Mouse (Mus musculus) lung, embryonic 15.5 days (tissue): Measurements from ENCODE around the gene Cmbl. TPM values are rescaled to one million over a fixed set of nuclear protein-coding genes. Genes with fewer than 3 reads are reported as not detected.
A peak's percentile ranks its signal among the peaks of the same experiment; 100 is the strongest.
"Not testable (repeated sequence)": the region's sequence is repeated elsewhere in the genome, so short reads cannot be mapped to it uniquely, and the experiment has no call there.

Source experiments
- ATAC-seq: fragments of 200-750 bp; cut with Nextera tagmentation; 2 replicates; pipeline ENCODE4 v1.8.0; 2017; ENCODE audit warnings: moderate number of reproducible peaks, borderline replicate concordance; ENCODE audit not compliant: low FRiP score, low TSS enrichment; ENCODE audit errors: extremely low read depth
- H3K27ac ChIP-seq: fragments of 300-500 bp; sonication (generic); 2 replicates; pipeline ENCODE4 v1.5.1; 2015; ENCODE audit warnings: moderate library complexity, mild to moderate bottlenecking, inconsistent platforms
- H3K27me3 ChIP-seq: fragments of 300-500 bp; sonication (generic); 2 replicates; pipeline ENCODE4 v1.6.1; 2015; ENCODE audit warnings: inconsistent platforms
- H3K36me3 ChIP-seq: fragments of 300-500 bp; sonication (generic); 2 replicates; pipeline ENCODE4 v1.6.1; 2015; ENCODE audit warnings: inconsistent platforms
- H3K4me1 ChIP-seq: fragments of 300-500 bp; sonication (generic); 2 replicates; pipeline ENCODE4 v1.6.1; 2015; ENCODE audit warnings: inconsistent platforms
- H3K4me2 ChIP-seq: fragments of 300-500 bp; sonication (generic); 2 replicates; pipeline ENCODE4 v1.6.1; 2015; ENCODE audit warnings: inconsistent platforms, mild to moderate bottlenecking, moderate library complexity
- H3K4me3 ChIP-seq: fragments of 300-500 bp; sonication (generic); 2 replicates; pipeline ENCODE4 v1.5.1; 2015; ENCODE audit warnings: mild to moderate bottlenecking, inconsistent platforms
- H3K9ac ChIP-seq: fragments of 300-500 bp; sonication (generic); 2 replicates; pipeline ENCODE4 v1.6.1; 2015; ENCODE audit warnings: inconsistent platforms
- H3K9me3 ChIP-seq: fragments of 300-500 bp; sonication (generic); 2 replicates; pipeline ENCODE4 v1.6.1; 2016; ENCODE audit warnings: inconsistent platforms
- WGBS: fragments of 180-500 bp; shearing (Covaris S2); methylation state at CpG from one replicate; pipeline ENCODE4 v1.1.7; 2015; 5-methylcytosine and 5-hydroxymethylcytosine counted together
- polyA plus RNA-seq: library from polyadenylated mRNA; unstranded; fragments of >200 nt; fragmentation: Nextera tagmentation; extraction: Ambion mirVana; gene quantifications from 2 replicates; pipeline ENCODE4 v1.2.1, GENCODE M21; 2015

Cmbl gene
- polyA plus RNA-seq, 1 experiment from 2014 or later: 6.8 TPM

DNA sequence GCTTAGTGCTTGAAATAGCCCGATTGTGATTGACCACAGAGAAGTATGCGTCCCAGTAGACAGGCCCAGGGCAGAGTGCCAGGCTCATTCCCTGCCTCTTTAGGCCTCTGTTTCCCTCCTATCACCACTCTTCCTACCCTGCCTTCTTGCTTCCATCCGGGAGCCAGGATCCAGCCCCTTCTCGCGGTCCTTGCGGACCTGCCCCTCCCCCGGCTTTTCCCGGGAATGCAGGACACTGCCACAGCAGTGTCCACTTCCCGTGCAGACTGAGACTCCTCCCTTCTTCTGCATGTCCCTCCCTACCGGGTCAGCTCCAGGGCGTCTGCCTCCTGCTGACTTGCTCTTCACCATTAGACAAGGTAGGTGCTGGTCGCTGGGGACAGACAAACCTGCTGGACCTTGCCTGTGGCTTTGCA, 3.4 kb downstream of the Cmbl start:
- Histone ChIP-seq H3K36me3 (no peaks in the 10 kb centered on the region), H3K4me3 (peak overlapping the region; percentile 4; the same call in 1 of the 2 replicates), H3K9me3 (no peaks in the 10 kb centered on the region), H3K27me3 (no peaks in the 10 kb centered on the region), H3K4me2 (peak overlapping the region; percentile 43), H3K27ac (peak overlapping the region; percentile 20), H3K4me1 (peaks cover 27% of the 10 kb centered on the region), H3K9ac (no peak overlapping the region)
- 13% methylated on average over 12 of the region's 12 CpGs for WGBS
- ATAC-seq: peak; percentile 85

DNA sequence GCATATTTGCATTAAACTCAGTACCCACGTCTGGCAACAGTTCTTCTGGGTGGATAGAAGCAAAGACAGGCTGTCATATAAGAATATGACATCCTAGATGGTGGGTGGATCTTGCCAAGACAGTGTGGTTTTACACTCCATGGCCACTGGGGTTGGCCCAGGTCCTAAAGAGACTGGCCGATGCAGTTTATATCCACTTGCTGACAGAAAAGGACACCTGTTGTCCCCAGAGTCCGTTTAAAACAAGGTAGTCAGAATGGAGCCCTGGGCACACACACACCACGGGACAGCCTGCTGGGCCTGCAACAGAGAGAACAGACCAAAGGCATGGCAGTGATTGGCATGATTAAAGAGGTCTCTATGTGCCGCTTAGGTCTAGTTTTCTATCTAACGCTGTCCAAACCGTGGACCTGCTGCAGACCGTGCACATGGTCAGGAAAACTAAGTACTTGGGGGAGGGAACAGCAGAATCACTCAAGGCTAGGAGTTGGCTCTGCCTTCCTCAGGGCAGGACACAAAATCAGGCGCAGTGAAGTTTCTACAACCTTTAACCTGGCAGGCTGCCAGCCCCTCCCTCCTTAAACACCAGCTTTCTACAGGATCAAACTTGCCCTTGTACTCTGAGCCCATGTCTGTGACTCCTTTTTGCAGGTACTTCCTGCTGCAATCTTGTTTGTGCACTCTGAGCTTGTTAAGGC, 4.3 kb downstream of the Cmbl start:
- Histone ChIP-seq H3K4me3 (no peak overlapping the region), H3K27ac (no peak overlapping the region), H3K4me1 (peaks cover 21% of the 10 kb centered on the region), H3K9ac (no peak overlapping the region), H3K4me2 (no peak overlapping the region), H3K27me3 (no peaks in the 10 kb centered on the region), H3K9me3 (no peaks in the 10 kb centered on the region), H3K36me3 (no peaks in the 10 kb centered on the region)
- ATAC-seq: peak; percentile 45
- WGBS: 49% methylated on average over 9 of the region's 9 CpGs

DNA sequence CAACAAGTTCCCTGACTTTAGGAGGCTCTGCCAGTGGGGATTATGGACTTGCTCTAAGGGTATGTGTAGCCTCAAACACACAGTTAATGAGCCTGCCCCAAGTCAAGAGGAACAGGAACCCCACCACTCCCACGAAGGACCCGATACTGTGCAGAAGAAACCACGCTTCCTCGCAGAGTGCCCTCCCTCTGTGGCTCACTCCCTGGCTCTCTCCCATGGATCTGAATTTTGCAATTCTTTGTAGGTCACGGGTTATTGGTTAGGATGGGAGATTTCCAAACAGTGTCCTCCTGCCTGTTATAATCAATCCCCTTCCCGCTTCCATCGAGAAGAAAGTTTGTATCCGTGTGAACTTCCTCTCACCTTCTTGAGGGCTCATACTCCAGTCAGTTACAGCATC, 5.8 kb downstream of the Cmbl start:
- H3K9me3 ChIP-seq: no peaks in the 10 kb centered on the region
- H3K27ac ChIP-seq: no peak overlapping the region
- H3K4me2 ChIP-seq: no peak overlapping the region
- no peak overlapping the region for H3K9ac ChIP-seq
- H3K4me1 ChIP-seq: peaks cover 21% of the 10 kb centered on the region
- H3K27me3 ChIP-seq: no peaks in the 10 kb centered on the region
- H3K4me3 ChIP-seq: no peak overlapping the region
- no peaks in the 10 kb centered on the region for H3K36me3 ChIP-seq
- WGBS: 84% methylated on average over 8 of the region's 8 CpGs
- no peak for ATAC-seq

DNA sequence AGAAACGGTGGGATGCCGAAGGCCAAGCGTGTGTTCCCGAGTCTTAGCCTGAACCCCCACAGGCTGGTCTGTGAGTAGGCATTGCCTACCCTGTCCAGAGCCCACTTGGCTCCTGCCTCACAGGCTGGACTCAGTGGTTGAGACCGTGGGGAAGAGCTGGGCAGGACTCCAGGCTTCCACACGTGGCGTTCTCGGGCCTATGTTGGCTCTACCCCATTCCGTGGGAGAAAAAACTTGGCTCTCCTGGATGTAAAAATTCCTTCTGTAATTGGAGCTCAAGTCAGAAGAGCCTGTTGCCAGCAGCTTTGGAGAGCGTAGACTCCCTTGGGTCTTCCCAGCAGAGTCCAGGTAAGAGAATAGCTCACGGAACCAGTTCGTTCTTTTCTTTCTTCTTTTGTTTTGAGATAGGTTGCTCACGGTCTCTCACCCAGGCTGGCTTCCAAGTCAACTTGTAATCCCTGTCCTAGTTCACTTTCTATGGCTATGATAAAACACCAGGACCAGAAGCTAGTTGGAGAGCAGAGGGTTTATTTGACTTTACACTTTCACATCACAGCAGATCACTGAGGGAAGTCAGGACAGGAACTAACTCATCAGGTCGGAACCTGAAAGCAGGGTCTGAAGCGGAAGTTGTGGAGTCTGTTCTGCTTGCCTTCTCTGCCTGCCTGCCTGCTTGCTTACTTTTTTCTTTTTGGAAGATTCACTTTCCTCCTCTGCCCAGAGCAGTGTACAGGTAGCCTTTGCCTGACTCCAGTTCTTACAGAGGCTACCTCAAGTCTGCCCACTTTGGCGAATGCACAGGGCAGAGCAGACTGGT, 6.9 kb downstream of the Cmbl start:
- Histone ChIP-seq H3K4me2 (no peak overlapping the region), H3K27me3 (no peaks in the 10 kb centered on the region), H3K4me1 (peaks cover 21% of the 10 kb centered on the region), H3K9me3 (no peaks in the 10 kb centered on the region), H3K4me3 (no peak overlapping the region), H3K27ac (no peak overlapping the region), H3K36me3 (no peaks in the 10 kb centered on the region), H3K9ac (no peak overlapping the region)
- no peak for ATAC-seq
- WGBS: 73% methylated on average over 16 of the region's 16 CpGs

DNA sequence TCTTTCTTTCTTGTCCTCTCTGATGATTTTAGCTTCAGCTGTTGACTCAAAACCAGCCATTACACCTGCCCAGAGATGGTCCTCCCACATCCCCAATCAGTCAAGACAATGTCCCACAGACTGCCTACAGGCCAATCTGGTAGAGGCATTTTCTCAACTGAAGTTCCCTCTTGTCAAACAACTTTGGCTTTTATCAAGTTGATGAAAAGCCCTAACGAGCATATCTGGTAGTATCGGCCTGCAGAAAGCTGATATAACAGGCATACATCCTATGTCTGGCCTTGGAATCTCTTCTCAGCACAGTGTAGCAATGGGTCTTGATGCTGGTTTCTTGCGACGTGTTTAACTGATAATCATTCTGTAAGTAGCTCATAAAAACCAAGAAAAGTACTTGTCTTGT, 8.1 kb downstream of the Cmbl start:
- H3K36me3 ChIP-seq: no peaks in the 10 kb centered on the region
- no peak for ATAC-seq
- H3K4me2 ChIP-seq: no peak overlapping the region
- H3K27ac ChIP-seq: no peak overlapping the region
- 71% methylated on average over 4 of the region's 4 CpGs for WGBS
- no peak overlapping the region for H3K4me3 ChIP-seq
- H3K4me1 ChIP-seq: peaks cover 18% of the 10 kb centered on the region
- no peaks in the 10 kb centered on the region for H3K9me3 ChIP-seq
- no peaks in the 10 kb centered on the region for H3K27me3 ChIP-seq
- no peak overlapping the region for H3K9ac ChIP-seq

DNA sequence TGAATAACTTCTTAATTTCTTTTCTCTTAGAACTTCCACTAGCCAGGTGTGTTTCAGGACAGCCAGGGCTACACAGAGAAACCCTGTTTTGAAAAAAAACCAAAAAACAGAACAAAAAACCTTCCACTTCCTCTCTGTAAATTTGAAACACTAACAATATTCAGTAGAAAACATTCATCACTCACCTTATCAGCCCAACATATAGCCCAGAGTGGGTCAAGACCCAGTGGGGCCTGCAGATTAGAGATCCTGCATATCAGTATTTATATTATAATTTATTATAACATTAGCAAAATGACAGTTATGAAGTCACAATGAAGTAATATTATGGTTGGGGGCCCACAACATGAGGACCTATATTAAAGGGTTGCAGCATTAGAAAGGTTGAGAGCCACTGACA, 8.5 kb downstream of the Cmbl start:
- Histone ChIP-seq H3K9me3 (no peaks in the 10 kb centered on the region), H3K4me2 (no peak overlapping the region), H3K9ac (no peak overlapping the region), H3K27ac (no peak overlapping the region), H3K4me3 (no peak overlapping the region), H3K4me1 (peaks cover 14% of the 10 kb centered on the region), H3K27me3 (no peaks in the 10 kb centered on the region), H3K36me3 (no peaks in the 10 kb centered on the region)
- ATAC-seq: no peak

DNA sequence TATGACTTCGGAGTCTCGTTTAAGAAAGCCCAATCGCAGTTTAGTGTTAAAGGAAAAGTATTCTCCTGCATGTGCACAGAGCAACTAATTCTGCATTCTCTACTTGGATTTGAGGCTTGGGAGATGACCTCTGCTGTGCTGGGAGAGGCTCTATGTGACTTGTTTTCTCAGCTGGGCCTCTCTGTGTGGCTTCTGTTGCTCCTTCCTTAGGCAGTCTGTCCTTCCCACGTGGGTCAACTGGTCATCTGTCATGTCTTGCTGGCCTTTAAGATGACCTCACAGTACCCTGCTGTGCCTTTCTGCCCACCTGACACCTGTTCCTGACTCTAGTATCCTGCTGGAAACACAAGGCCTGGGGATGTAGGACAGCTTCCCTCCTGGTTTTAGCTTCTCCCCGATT, 10.9 kb downstream of the Cmbl start:
- no peaks in the 10 kb centered on the region for H3K36me3 ChIP-seq
- H3K4me3 ChIP-seq: no peak overlapping the region
- no peak for ATAC-seq
- no peak overlapping the region for H3K27ac ChIP-seq
- no peaks in the 10 kb centered on the region for H3K27me3 ChIP-seq
- no peaks in the 10 kb centered on the region for H3K9me3 ChIP-seq
- H3K4me2 ChIP-seq: no peak overlapping the region
- WGBS: 57% methylated on average over 5 of the region's 5 CpGs
- no peaks in the 10 kb centered on the region for H3K4me1 ChIP-seq
- no peak overlapping the region for H3K9ac ChIP-seq

DNA sequence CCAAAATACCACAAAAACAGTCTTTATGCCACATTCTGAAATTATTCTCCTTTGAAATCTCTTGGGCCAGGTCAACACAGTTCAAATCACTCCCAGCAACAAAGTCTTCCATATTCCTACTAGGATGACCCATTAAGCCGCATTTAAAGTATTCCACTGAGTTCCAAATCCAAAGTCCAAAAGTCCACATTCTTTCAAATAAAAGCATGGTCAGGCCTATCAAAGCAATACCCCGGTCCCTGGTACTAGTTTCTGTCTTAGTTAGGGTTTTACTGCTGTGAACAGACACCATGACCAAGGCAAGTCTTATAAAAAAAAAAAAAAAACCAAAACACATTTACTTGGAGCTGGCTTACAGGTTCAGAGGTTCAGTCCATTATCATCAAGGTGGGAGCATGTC, 15.9 kb downstream of the Cmbl start:
- H3K4me3 ChIP-seq, ATAC-seq, H3K4me2 ChIP-seq, H3K4me1 ChIP-seq, H3K9ac ChIP-seq, H3K36me3 ChIP-seq, H3K27me3 ChIP-seq, H3K9me3 ChIP-seq, H3K27ac ChIP-seq: not testable (repeated sequence)
- 91% methylated on average over 2 of the region's 2 CpGs for WGBS

DNA sequence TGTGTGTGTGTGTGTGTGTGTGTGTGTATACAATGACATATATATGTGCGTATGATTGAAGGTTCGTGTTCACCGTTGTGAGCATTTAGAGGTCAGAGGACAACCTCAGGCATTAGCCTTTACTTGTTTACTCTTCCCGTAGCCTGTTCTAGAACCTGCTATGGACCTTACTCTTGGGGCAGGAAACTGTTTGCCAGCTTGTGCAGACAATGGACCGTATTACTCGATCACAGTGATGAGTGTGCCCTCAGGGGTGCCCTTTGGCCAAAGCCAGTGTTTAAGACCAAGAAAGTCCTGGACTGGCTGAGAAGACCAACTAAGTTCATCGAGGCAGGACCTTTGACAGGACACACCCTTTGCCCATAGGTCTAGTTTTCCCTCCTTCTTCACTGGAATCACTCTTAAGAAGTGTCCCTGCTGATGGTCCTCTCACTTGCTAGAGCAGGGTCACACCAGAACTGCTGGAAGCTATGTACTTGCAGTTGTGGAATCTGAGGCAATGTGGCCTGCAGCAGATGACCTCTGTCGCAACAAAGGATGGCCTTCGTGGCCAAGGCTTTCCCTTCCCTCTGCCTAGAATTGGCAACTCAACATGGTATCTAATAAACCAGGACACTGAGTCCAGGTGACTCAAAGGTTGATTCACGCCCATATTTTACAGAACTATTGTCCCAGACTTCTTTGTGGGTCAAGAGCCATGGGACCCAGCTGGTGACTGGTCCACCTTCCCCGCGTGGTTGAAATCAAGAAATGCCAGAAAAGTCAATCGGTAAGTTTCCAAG, 18.3 kb downstream of the Cmbl start:
- 86% methylated on average over 13 of the region's 13 CpGs for WGBS
- no peak overlapping the region for H3K4me2 ChIP-seq

DNA sequence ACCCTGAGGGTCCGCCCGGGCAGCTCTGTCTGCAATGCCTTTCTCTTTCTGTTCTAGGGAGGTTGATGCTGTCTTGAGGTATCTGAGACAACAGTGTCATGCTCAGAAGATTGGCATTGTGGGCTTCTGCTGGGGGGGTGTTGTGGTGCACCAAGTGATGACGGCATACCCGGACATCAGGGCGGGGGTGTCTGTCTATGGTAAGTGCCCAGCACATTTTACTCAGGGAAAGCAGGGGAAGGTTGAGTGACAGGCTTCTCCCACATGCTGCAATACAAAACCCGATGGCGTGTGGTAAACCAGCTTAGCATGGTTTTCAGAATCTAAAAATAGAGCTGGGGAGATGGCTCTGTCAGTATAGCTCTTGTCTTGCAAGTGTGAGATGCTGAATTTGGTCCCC, 20.0 kb downstream of the Cmbl start:
- no peaks in the 10 kb centered on the region for H3K27me3 ChIP-seq
- peaks cover 12% of the 10 kb centered on the region for H3K36me3 ChIP-seq
- no peaks in the 10 kb centered on the region for H3K9me3 ChIP-seq
- no peak overlapping the region for H3K27ac ChIP-seq
- no peak overlapping the region for H3K4me2 ChIP-seq
- H3K4me1 ChIP-seq: no peaks in the 10 kb centered on the region
- no peak overlapping the region for H3K4me3 ChIP-seq
- 79% methylated on average over 7 of the region's 7 CpGs for WGBS
- ATAC-seq: no peak
- no peak overlapping the region for H3K9ac ChIP-seq

More for the DNA sequence above, 18.3 kb downstream of the Cmbl start:
- Histone ChIP-seq H3K4me1 (no peaks in the 10 kb centered on the region), H3K9ac (no peak overlapping the region), H3K36me3 (no peaks in the 10 kb centered on the region), H3K27ac (no peak overlapping the region), H3K9me3 (no peaks in the 10 kb centered on the region), H3K4me3 (no peak overlapping the region), H3K27me3 (no peaks in the 10 kb centered on the region)
- no peak for ATAC-seq

DNA sequence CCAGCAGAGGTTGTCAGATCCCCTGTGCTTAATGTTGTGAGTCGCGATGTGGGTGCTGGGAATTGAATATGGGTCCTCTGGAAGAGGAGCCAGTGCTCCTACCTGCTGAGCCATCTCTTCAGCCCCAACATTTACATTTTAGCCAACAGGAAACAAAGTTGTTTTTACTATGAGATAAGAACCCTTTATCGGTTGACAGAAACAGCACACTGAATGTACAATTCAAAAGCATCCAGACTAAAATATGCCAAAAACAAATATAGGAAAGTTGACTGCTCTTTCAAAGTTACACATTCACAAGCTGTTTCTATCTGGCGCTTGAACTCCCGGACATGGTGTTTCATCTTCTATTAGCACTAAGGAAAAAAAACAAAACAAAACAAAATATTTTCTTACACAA, 20.9 kb downstream of the Cmbl start:
- Histone ChIP-seq H3K4me1 (no peaks in the 10 kb centered on the region), H3K27me3 (no peaks in the 10 kb centered on the region), H3K4me3 (no peak overlapping the region), H3K36me3 (peaks cover 21% of the 10 kb centered on the region), H3K27ac (no peak overlapping the region), H3K9me3 (no peaks in the 10 kb centered on the region), H3K9ac (no peak overlapping the region), H3K4me2 (no peak overlapping the region)
- 70% methylated on average over 5 of the region's 5 CpGs for WGBS
- ATAC-seq: no peak

DNA sequence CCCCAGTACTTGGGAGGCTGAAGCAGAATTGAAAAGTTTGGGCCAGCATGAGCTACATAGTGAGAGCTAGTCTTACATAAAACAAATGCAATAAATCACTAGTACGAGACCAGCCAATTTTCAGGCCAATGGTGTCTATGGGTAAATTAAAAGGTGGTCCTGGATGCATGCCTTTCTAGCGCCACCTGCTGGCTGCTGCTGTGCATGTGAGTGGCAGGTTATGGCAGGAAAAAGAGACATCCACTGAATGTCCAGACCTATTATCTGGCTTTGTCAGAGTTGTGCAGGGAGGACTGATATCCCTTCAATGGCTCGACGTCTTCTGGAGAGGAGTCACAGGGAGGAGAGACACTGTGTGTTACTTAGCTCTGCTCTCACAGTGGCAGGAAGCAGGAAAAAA, 21.3 kb downstream of the Cmbl start:
- H3K36me3 ChIP-seq: peaks cover 25% of the 10 kb centered on the region
- no peak overlapping the region for H3K27ac ChIP-seq
- no peak overlapping the region for H3K4me3 ChIP-seq
- H3K4me2 ChIP-seq: no peak overlapping the region
- H3K4me1 ChIP-seq: no peaks in the 10 kb centered on the region
- H3K27me3 ChIP-seq: no peaks in the 10 kb centered on the region
- H3K9me3 ChIP-seq: no peaks in the 10 kb centered on the region
- 2% methylated on average over 4 of the region's 4 CpGs for WGBS
- no peak overlapping the region for H3K9ac ChIP-seq
- ATAC-seq: no peak
